Mouse (Mus musculus) kidney, embryonic 16.5 days (tissue): ENCODE measurements around the gene Pacrg. TPM values are rescaled to one million over a fixed set of nuclear protein-coding genes. Genes with fewer than 3 reads are reported as not detected.

Experiments used
- ATAC-seq: fragments of 200-750 bp; cut with Nextera tagmentation; 2 replicates; pipeline ENCODE4 v1.8.0; 2017; ENCODE audit warnings: moderate TSS enrichment; ENCODE audit not compliant: low FRiP score, low TSS enrichment
- H3K27ac ChIP-seq: fragments of 300-500 bp; sonication (generic); 2 replicates; pipeline ENCODE4 v1.5.1; 2014; ENCODE audit warnings: low read length
- H3K27me3 ChIP-seq: fragments of 300-500 bp; sonication (generic); 2 replicates; pipeline ENCODE4 v1.6.1; 2014; ENCODE audit warnings: low read length, control low read depth, mixed read lengths; ENCODE audit not compliant: insufficient read depth
- H3K36me3 ChIP-seq: fragments of 300-500 bp; sonication (generic); 2 replicates; pipeline ENCODE4 v1.6.1; 2014; ENCODE audit warnings: low read length, control low read depth, mixed read lengths; ENCODE audit not compliant: insufficient read depth
- H3K4me1 ChIP-seq: fragments of 300-500 bp; sonication (generic); 2 replicates; pipeline ENCODE4 v1.6.1; 2014; ENCODE audit warnings: low read length, control low read depth, mixed read lengths; ENCODE audit not compliant: insufficient read depth
- H3K4me2 ChIP-seq: fragments of 300-500 bp; sonication (generic); replicated peaks from 2 replicates; pipeline ENCODE4 v1.6.1; 2014; ENCODE audit warnings: low read depth, low read length
- H3K4me3 ChIP-seq: fragments of 300-500 bp; sonication (generic); 2 replicates; pipeline ENCODE4 v1.5.1; 2014; ENCODE audit warnings: mild to moderate bottlenecking, low read length
- H3K9ac ChIP-seq: fragments of 300-500 bp; sonication (generic); replicated peaks from 2 replicates; pipeline ENCODE4 v1.6.1; 2014; ENCODE audit warnings: low read length
- H3K9me3 ChIP-seq: fragments of 300-500 bp; sonication (generic); 2 replicates; pipeline ENCODE4 v1.6.1; 2016; ENCODE audit warnings: low read length, control low read depth
- WGBS: fragments of 180-500 bp; shearing (Covaris S2); extraction: QIAGEN DNeasy Blood & Tissue Kit; methylation state at CpG from one replicate; pipeline ENCODE4 v1.1.7; 2014; 5-methylcytosine and 5-hydroxymethylcytosine counted together
- polyA plus RNA-seq: library from polyadenylated mRNA; unstranded; fragments of >200 nt; fragmentation: Nextera tagmentation; extraction: Ambion mirVana; gene quantifications from 2 replicates; pipeline ENCODE4 v1.2.1, GENCODE M21; 2015

The Pacrg gene
- polyA plus RNA-seq, 1 experiment from 2014 or later, result 3.9 TPM

- H3K36me3 ChIP-seq, result no peaks in the 10 kb centered on the region
- H3K4me1 ChIP-seq, result peaks cover 43% of the 10 kb centered on the region
- no peaks in the 10 kb centered on the region for H3K9me3 ChIP-seq
- H3K4me3 ChIP-seq, result no peak overlapping the region
- H3K4me2 ChIP-seq, result no peak overlapping the region
- no peak overlapping the region for H3K9ac ChIP-seq
- no peaks in the 10 kb centered on the region for H3K27me3 ChIP-seq
- ATAC-seq, result peak; percentile 55; the same call in 1 of the 2 replicates
- no peak overlapping the region for H3K27ac ChIP-seq
- 12% methylated on average over 3 of the region's 3 CpGs for WGBS
Measured at GRCm38 (mm10) chr17:10493124-10493523, 347.0 kb downstream of the Pacrg start.

GRCm38 (mm10) chr17:10490374-10491169, 349.5 kb downstream of the Pacrg start:
- peak overlapping the region; percentile 11; the same call in 1 of the 2 replicates for H3K27ac ChIP-seq
- H3K9ac ChIP-seq, result no peak overlapping the region
- no peaks in the 10 kb centered on the region for H3K36me3 ChIP-seq
- H3K9me3 ChIP-seq, result no peaks in the 10 kb centered on the region
- 39% methylated on average over 8 of the region's 8 CpGs for WGBS
- 0 out of 2 replicates have a peak overlapping the region, but pooled peaks have one; percentile 10 for H3K4me2 ChIP-seq
- ATAC-seq, result peak; percentile 37; the same call in 1 of the 2 replicates
- peaks cover 35% of the 10 kb centered on the region for H3K4me1 ChIP-seq
- H3K27me3 ChIP-seq, result no peaks in the 10 kb centered on the region
- no peak overlapping the region for H3K4me3 ChIP-seq

GRCm38 (mm10) chr17:10488873-10489272, 351.2 kb downstream of the Pacrg start:
- no peak for ATAC-seq
- 81% methylated on average over 2 of the region's 2 CpGs for WGBS

GRCm38 (mm10) chr17:10483945-10484546, 356.1 kb downstream of the Pacrg start:
- Histone ChIP-seq H3K27me3 (no peaks in the 10 kb centered on the region), H3K36me3 (no peaks in the 10 kb centered on the region), H3K9me3 (no peaks in the 10 kb centered on the region), H3K4me3 (no peak overlapping the region), H3K9ac (no peak overlapping the region), H3K27ac (no peak overlapping the region), H3K4me2 (no peak overlapping the region), H3K4me1 (peaks cover 2% of the 10 kb centered on the region; the same call in 1 of the 2 replicates)
- 70% methylated on average over 6 of the region's 6 CpGs for WGBS
- ATAC-seq, result no peak

More at GRCm38 (mm10) chr17:10488873-10489272, 351.2 kb downstream of the Pacrg start:
- Histone ChIP-seq H3K4me3 (no peak overlapping the region), H3K4me1 (peaks cover 35% of the 10 kb centered on the region), H3K27ac (no peak overlapping the region), H3K36me3 (no peaks in the 10 kb centered on the region), H3K9me3 (no peaks in the 10 kb centered on the region), H3K4me2 (no peak overlapping the region), H3K27me3 (no peaks in the 10 kb centered on the region), H3K9ac (no peak overlapping the region)

GRCm38 (mm10) chr17:10481081-10481480, 359.0 kb downstream of the Pacrg start:
- H3K4me2 ChIP-seq, result no peak overlapping the region
- H3K36me3 ChIP-seq, result no peaks in the 10 kb centered on the region
- H3K27me3 ChIP-seq, result no peaks in the 10 kb centered on the region
- no peak overlapping the region for H3K9ac ChIP-seq
- ATAC-seq, result no peak
- WGBS, result 88% methylated on average over 1 of the region's 1 CpGs
- peaks cover 8% of the 10 kb centered on the region; the same call in 1 of the 2 replicates for H3K4me1 ChIP-seq
- no peaks in the 10 kb centered on the region for H3K9me3 ChIP-seq
- H3K4me3 ChIP-seq, result no peak overlapping the region
- no peak overlapping the region for H3K27ac ChIP-seq

- Histone ChIP-seq H3K4me2 (no peak overlapping the region), H3K36me3 (no peaks in the 10 kb centered on the region), H3K27me3 (no peaks in the 10 kb centered on the region), H3K27ac (peak overlapping the region; percentile 70), H3K9me3 (no peaks in the 10 kb centered on the region), H3K4me1 (peaks cover 8% of the 10 kb centered on the region; the same call in 1 of the 2 replicates), H3K4me3 (no peak overlapping the region), H3K9ac (no peak overlapping the region)
- 31% methylated on average over 17 of the region's 17 CpGs for WGBS
- peak; percentile 83 for ATAC-seq
Measured at GRCm38 (mm10) chr17:10479020-10479707, 360.9 kb downstream of the Pacrg start.

- Histone ChIP-seq H3K4me1 (peaks cover 8% of the 10 kb centered on the region; the same call in 1 of the 2 replicates), H3K27ac (peak overlapping the region; percentile 70; the same call in 1 of the 2 replicates), H3K36me3 (no peaks in the 10 kb centered on the region), H3K4me3 (no peak overlapping the region), H3K9me3 (no peaks in the 10 kb centered on the region), H3K27me3 (no peaks in the 10 kb centered on the region), H3K4me2 (no peak overlapping the region), H3K9ac (no peak overlapping the region)
- WGBS, result 43% methylated on average over 3 of the region's 3 CpGs
- ATAC-seq, result no peak; the same call in 1 of the 2 replicates
Measured at GRCm38 (mm10) chr17:10478377-10478776, 361.7 kb downstream of the Pacrg start.

GRCm38 (mm10) chr17:10476807-10477206, 363.3 kb downstream of the Pacrg start:
- no peaks in the 10 kb centered on the region for H3K27me3 ChIP-seq
- no peaks in the 10 kb centered on the region for H3K9me3 ChIP-seq
- no peak overlapping the region for H3K4me3 ChIP-seq
- no peak overlapping the region for H3K27ac ChIP-seq
- H3K9ac ChIP-seq, result no peak overlapping the region
- no peak for ATAC-seq
- no peak overlapping the region for H3K4me2 ChIP-seq
- WGBS, result 64% methylated on average over 7 of the region's 7 CpGs
- H3K4me1 ChIP-seq, result peaks cover 8% of the 10 kb centered on the region; the same call in 1 of the 2 replicates
- no peaks in the 10 kb centered on the region for H3K36me3 ChIP-seq

- Histone ChIP-seq H3K9ac (no peak overlapping the region), H3K4me3 (no peak overlapping the region), H3K9me3 (no peaks in the 10 kb centered on the region), H3K36me3 (no peaks in the 10 kb centered on the region), H3K4me1 (peaks cover 8% of the 10 kb centered on the region; the same call in 1 of the 2 replicates), H3K4me2 (no peak overlapping the region), H3K27ac (no peak overlapping the region), H3K27me3 (no peaks in the 10 kb centered on the region)
- ATAC-seq, result no peak
- WGBS, result 90% methylated on average over 6 of the region's 6 CpGs
Measured at GRCm38 (mm10) chr17:10474972-10475371, 365.1 kb downstream of the Pacrg start.
